Mouse (Mus musculus): ENCODE measurements at regions not wholly inside any gene's neighbourhood (a gene's known extent, or its start where the extent isn't known, plus 50 kb on each side); places are given as distances from the start of the nearest gene placed in this dataset.

DNA sequence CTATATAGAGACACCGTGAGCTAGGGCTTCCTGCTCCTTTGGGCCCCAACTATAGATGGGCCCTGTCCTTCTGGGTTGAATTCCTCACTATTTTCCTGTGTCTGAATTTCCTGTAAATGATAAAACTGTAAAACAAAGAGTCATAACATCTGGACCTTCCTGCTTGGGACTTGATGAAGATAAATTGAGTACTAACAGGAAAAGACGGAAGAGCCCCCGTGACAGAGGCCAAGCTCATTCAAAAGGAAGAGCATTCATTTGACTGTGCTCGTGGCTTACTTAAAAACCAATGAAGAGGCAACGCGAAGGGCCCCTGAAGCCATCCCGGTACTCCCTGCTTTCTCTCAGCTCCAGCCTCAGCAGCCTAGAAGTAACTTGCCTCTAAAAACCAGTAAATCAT, 161.6 kb upstream of the Cited2 start:
- no peaks in the 10 kb centered on the region for H3K27me3 ChIP-seq (ENCODE audit: control insufficient read depth, insufficient read depth, low read length)
- H3K4me3 ChIP-seq (ENCODE audit: low read depth, low read length): no peak overlapping the region
- no peak overlapping the region for H3K27ac ChIP-seq (ENCODE audit: low read length)
- 0 out of 2 replicates have a peak, but pooled peaks cover 3% of the 10 kb centered on the region for H3K4me1 ChIP-seq (ENCODE audit: control insufficient read depth, insufficient read depth, low read length)
- H3K9me3 ChIP-seq (ENCODE audit: control insufficient read depth, low read depth, low read length): no peaks in the 10 kb centered on the region
- WGBS: 32% methylated on average over 7 of the region's 7 CpGs
- no peak overlapping the region for H3K4me2 ChIP-seq (replicated peaks; ENCODE audit: low read depth, low read length)
- no peak overlapping the region for H3K9ac ChIP-seq (replicated peaks; ENCODE audit: low read depth, low read length)
- H3K36me3 ChIP-seq (ENCODE audit: control insufficient read depth, insufficient read depth, low read length): no peaks in the 10 kb centered on the region
- no peak for ATAC-seq (ENCODE audit: insufficient number of reproducible peaks, insufficient read depth, low FRiP score, low read depth)

DNA sequence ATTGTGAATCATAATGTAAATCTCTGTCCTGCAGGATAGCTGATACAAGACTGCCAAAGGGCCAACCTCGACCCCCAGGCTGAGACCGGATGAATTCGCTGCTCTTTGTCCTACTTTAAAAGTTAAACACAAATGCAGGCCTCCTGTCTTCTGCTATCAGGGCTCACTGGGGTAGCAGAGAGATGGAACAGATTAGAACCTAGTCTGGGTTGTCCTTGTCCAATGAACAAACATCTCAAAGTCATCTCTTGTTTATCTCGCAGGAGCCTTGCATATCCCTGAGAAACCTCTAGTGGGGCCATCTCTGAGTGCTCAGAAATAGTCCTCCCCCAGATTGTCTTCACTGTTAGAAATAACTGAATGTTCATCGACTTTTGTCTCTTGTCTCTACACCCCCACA, 161.0 kb upstream of the Cited2 start:
- Histone ChIP-seq H3K4me3 (ENCODE audit: low read depth, low read length) (no peak overlapping the region), H3K27ac (ENCODE audit: low read length) (no peak overlapping the region), H3K9me3 (ENCODE audit: control insufficient read depth, low read depth, low read length) (no peaks in the 10 kb centered on the region), H3K4me2 (replicated peaks; ENCODE audit: low read depth, low read length) (no peak overlapping the region), H3K9ac (replicated peaks; ENCODE audit: low read depth, low read length) (no peak overlapping the region), H3K27me3 (ENCODE audit: control insufficient read depth, insufficient read depth, low read length) (no peaks in the 10 kb centered on the region), H3K4me1 (ENCODE audit: control insufficient read depth, insufficient read depth, low read length) (0 out of 2 replicates have a peak, but pooled peaks cover 3% of the 10 kb centered on the region), H3K36me3 (ENCODE audit: control insufficient read depth, insufficient read depth, low read length) (no peaks in the 10 kb centered on the region)
- ATAC-seq (ENCODE audit: insufficient number of reproducible peaks, insufficient read depth, low FRiP score, low read depth): no peak
- WGBS: 70% methylated on average over 5 of the region's 5 CpGs

DNA sequence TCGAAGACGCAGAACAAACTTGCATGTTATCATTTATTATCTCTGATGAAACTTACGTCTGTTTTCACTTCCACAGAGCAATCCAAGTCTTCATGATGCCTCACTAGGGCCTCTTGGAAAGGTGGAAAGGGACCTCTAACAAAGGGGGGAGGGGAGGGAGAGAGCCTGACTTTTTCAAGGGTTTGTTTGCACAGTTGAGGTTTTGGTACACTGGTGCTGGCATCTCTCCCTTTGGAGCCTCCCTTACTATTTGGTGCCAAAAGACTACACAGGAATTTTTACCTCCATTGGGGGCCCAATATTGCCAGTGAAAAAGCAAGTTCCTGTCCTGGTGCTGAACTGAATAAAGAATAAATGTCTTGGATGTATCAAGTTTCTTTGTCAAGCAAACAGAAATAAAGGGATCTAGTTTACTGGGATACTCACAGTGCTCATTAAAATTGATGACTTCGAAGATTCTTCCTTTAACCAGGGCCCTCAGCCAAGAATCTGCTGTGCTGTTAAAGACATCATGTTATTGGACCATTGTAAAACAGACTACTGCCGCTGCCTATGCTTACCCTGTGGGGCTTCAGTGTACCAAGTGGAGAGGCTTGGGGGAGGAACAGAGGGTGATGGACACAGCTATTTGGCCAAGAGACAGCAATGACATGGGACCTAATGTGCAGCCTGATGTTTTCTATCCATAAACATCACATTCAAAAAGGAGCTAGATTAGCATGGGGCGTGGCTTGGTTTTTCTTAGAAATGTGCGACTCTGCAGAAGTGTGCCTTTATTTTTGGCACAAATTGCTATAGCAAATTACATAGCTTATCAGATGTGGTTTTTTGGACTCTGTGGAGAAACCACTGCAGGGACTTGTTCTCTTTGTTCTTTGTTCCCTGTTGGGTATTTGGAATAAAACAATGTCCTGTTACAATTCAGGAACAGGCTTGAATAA, 160.3 kb upstream of the Cited2 start:
- WGBS: 54% methylated on average over 7 of the region's 7 CpGs
- Histone ChIP-seq H3K4me1 (ENCODE audit: control insufficient read depth, insufficient read depth, low read length) (0 out of 2 replicates have a peak, but pooled peaks cover 3% of the 10 kb centered on the region), H3K27me3 (ENCODE audit: control insufficient read depth, insufficient read depth, low read length) (no peaks in the 10 kb centered on the region), H3K4me2 (replicated peaks; ENCODE audit: low read depth, low read length) (no peak overlapping the region), H3K27ac (ENCODE audit: low read length) (no peak overlapping the region), H3K36me3 (ENCODE audit: control insufficient read depth, insufficient read depth, low read length) (no peaks in the 10 kb centered on the region), H3K9me3 (ENCODE audit: control insufficient read depth, low read depth, low read length) (no peaks in the 10 kb centered on the region), H3K9ac (replicated peaks; ENCODE audit: low read depth, low read length) (no peak overlapping the region), H3K4me3 (ENCODE audit: low read depth, low read length) (no peak overlapping the region)
- ATAC-seq (ENCODE audit: insufficient number of reproducible peaks, insufficient read depth, low FRiP score, low read depth): peak; percentile 57; the same call in 1 of the 2 replicates

DNA sequence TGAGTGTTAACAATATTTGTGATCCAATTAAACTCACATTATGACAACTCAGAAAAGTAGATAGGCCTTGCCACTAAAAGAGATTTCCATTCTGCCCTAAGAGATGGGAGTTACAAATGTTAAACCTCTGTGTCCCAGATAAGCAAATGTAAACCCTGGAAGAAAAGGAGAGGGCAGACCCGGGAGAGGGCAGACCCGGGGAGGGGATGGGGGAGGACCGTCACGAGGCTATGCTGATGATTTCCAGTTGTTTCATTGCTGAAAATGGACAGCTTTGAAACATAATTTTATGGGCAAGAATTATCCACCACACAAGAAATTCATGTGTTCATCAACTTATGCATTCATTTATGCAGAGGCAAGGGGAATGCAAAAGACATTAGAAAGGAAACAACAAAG, 159.7 kb upstream of the Cited2 start:
- Histone ChIP-seq H3K36me3 (ENCODE audit: control insufficient read depth, insufficient read depth, low read length) (no peaks in the 10 kb centered on the region), H3K27ac (ENCODE audit: low read length) (no peak overlapping the region), H3K27me3 (ENCODE audit: control insufficient read depth, insufficient read depth, low read length) (no peaks in the 10 kb centered on the region), H3K4me2 (replicated peaks; ENCODE audit: low read depth, low read length) (no peak overlapping the region), H3K9ac (replicated peaks; ENCODE audit: low read depth, low read length) (no peak overlapping the region), H3K4me1 (ENCODE audit: control insufficient read depth, insufficient read depth, low read length) (0 out of 2 replicates have a peak, but pooled peaks cover 3% of the 10 kb centered on the region), H3K9me3 (ENCODE audit: control insufficient read depth, low read depth, low read length) (no peaks in the 10 kb centered on the region), H3K4me3 (ENCODE audit: low read depth, low read length) (no peak overlapping the region)
- no peak for ATAC-seq (ENCODE audit: insufficient number of reproducible peaks, insufficient read depth, low FRiP score, low read depth)
- WGBS: 42% methylated on average over 4 of the region's 4 CpGs

DNA sequence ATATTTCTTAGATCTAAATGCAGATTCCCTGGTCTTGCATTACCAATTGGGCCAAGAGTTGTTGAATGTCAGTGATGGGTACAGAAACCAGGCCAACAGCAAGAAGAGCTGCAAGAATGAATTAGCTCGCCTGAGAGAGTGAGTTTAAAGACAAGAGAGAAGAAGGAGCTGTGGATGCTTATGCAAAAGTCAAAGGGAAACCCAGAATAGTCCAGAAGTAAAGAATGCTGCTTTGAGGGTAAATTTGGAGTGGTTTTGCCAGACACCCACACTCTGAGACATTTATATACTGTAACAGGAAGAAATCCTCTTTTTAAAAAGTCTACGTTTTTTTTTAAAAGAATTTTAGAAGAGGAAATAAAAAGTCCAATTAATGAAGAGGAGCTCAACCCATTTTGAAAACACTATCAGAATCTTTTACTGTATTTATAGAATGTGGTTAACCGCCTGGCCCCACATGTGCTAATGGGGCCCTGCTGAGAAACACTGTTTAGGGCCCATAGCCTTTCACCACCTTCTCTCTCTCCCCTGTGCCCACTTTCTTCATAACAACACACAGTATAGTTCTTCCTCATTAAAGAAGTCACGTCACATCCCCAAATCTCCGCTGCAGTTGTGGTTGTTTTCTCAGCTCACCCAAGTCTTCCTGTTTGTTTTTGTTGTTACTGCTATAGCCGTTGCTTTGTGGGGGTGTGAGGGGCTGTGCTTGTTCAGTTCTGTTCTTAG, 158.0 kb upstream of the Cited2 start:
- H3K4me3 ChIP-seq (ENCODE audit: low read depth, low read length): no peak overlapping the region
- H3K27me3 ChIP-seq (ENCODE audit: control insufficient read depth, insufficient read depth, low read length): no peaks in the 10 kb centered on the region
- 0 out of 2 replicates have a peak, but pooled peaks cover 3% of the 10 kb centered on the region for H3K4me1 ChIP-seq (ENCODE audit: control insufficient read depth, insufficient read depth, low read length)
- no peaks in the 10 kb centered on the region for H3K9me3 ChIP-seq (ENCODE audit: control insufficient read depth, low read depth, low read length)
- no peak for ATAC-seq (ENCODE audit: insufficient number of reproducible peaks, insufficient read depth, low FRiP score, low read depth)
- H3K4me2 ChIP-seq (replicated peaks; ENCODE audit: low read depth, low read length): no peak overlapping the region
- WGBS: 75% methylated on average over 6 of the region's 6 CpGs
- no peak overlapping the region for H3K27ac ChIP-seq (ENCODE audit: low read length)
- H3K9ac ChIP-seq (replicated peaks; ENCODE audit: low read depth, low read length): no peak overlapping the region
- H3K36me3 ChIP-seq (ENCODE audit: control insufficient read depth, insufficient read depth, low read length): no peaks in the 10 kb centered on the region

DNA sequence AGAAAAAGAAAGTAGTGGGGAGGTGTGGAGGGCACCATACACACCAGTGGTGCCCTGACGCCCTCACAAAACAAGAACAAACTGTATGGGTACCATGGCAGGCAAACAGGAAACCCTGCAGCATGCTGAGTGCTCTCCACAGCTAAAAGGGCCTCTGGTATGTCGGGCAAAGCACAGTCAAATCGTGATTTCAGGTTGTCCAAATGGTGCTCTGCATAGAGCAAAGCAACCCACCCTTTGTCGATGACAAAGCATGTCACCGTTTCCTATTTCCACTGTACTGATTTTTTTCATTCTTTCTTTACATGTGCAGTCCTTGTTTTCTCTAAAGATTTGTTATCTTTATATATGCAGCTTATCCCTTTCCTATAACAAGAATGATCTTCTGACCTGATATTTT, 156.0 kb upstream of the Cited2 start:
- 0 out of 2 replicates have a peak, but pooled peaks cover 3% of the 10 kb centered on the region for H3K4me1 ChIP-seq (ENCODE audit: control insufficient read depth, insufficient read depth, low read length)
- no peaks in the 10 kb centered on the region for H3K9me3 ChIP-seq (ENCODE audit: control insufficient read depth, low read depth, low read length)
- 85% methylated on average over 5 of the region's 5 CpGs for WGBS
- no peak overlapping the region for H3K9ac ChIP-seq (replicated peaks; ENCODE audit: low read depth, low read length)
- no peak overlapping the region for H3K4me2 ChIP-seq (replicated peaks; ENCODE audit: low read depth, low read length)
- no peak for ATAC-seq (ENCODE audit: insufficient number of reproducible peaks, insufficient read depth, low FRiP score, low read depth)
- H3K4me3 ChIP-seq (ENCODE audit: low read depth, low read length): no peak overlapping the region
- H3K36me3 ChIP-seq (ENCODE audit: control insufficient read depth, insufficient read depth, low read length): no peaks in the 10 kb centered on the region
- H3K27me3 ChIP-seq (ENCODE audit: control insufficient read depth, insufficient read depth, low read length): no peaks in the 10 kb centered on the region
- no peak overlapping the region for H3K27ac ChIP-seq (ENCODE audit: low read length)

DNA sequence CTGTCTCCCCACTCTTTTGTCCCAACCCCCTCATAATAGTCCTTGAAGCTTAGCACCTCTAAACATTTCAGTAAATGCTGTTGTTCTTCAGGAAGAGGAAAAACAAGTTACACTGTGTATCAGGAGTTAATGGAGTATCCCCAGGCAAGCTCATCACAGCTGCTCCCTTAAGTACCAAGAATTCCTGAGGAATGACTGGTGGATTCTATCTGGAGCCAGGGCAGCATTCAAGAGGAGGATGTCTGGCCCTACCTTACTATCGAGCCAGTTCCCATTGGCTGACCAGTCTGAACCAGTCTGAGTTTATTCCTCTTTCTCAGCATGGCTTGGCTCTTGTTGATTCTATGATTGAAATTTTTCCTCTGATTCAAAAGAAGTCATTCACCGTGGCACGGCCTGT, 155.4 kb upstream of the Cited2 start:
- Histone ChIP-seq H3K36me3 (ENCODE audit: control insufficient read depth, insufficient read depth, low read length) (no peaks in the 10 kb centered on the region), H3K9me3 (ENCODE audit: control insufficient read depth, low read depth, low read length) (no peaks in the 10 kb centered on the region), H3K27ac (ENCODE audit: low read length) (no peak overlapping the region), H3K4me3 (ENCODE audit: low read depth, low read length) (no peak overlapping the region), H3K4me1 (ENCODE audit: control insufficient read depth, insufficient read depth, low read length) (no peaks in the 10 kb centered on the region), H3K27me3 (ENCODE audit: control insufficient read depth, insufficient read depth, low read length) (no peaks in the 10 kb centered on the region), H3K4me2 (replicated peaks; ENCODE audit: low read depth, low read length) (no peak overlapping the region), H3K9ac (replicated peaks; ENCODE audit: low read depth, low read length) (no peak overlapping the region)
- ATAC-seq (ENCODE audit: insufficient number of reproducible peaks, insufficient read depth, low FRiP score, low read depth): no peak
- 81% methylated on average over 3 of the region's 3 CpGs for WGBS

DNA sequence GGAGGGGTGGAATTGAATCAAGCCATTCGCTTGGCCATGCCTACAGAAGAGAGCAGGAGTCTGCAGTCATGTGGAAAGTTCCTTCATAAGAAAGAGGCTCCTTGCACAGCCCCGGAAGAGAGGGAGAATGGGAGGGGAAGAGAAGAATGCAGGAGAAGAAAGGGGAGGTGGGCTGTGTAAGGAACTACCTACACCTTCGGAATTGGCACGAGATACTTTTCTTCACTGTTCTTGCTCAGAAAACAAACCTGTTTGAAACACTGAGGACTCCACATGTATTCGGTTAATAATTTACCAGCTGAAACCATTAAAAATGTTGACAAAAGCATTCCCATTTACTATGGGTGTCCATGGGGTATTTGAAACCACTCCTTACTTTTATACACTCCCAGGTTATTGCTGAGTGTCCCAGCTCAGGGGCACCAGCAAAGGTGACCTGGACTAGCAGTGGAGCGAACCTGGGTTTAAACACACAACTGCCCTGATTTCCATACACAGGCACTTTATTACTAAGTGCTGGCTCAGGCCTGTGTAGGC, 153.4 kb upstream of the Cited2 start:
- H3K4me2 ChIP-seq (replicated peaks; ENCODE audit: low read depth, low read length): no peak overlapping the region
- no peak overlapping the region for H3K4me3 ChIP-seq (ENCODE audit: low read depth, low read length)
- peak; percentile 87 for ATAC-seq (ENCODE audit: insufficient number of reproducible peaks, insufficient read depth, low FRiP score, low read depth)

More for the DNA sequence above, 153.4 kb upstream of the Cited2 start:
- no peaks in the 10 kb centered on the region for H3K9me3 ChIP-seq (ENCODE audit: control insufficient read depth, low read depth, low read length)
- no peaks in the 10 kb centered on the region for H3K4me1 ChIP-seq (ENCODE audit: control insufficient read depth, insufficient read depth, low read length)
- 60% methylated on average over 6 of the region's 6 CpGs for WGBS
- H3K27ac ChIP-seq (ENCODE audit: low read length): peak overlapping the region; percentile 21; the same call in 1 of the 2 replicates
- no peaks in the 10 kb centered on the region for H3K27me3 ChIP-seq (ENCODE audit: control insufficient read depth, insufficient read depth, low read length)
- no peaks in the 10 kb centered on the region for H3K36me3 ChIP-seq (ENCODE audit: control insufficient read depth, insufficient read depth, low read length)
- no peak overlapping the region for H3K9ac ChIP-seq (replicated peaks; ENCODE audit: low read depth, low read length)

All from stomach, embryonic 14.5 days (tissue).